Mouse (Mus musculus) embryonic stem cell, embryonic (primary cell): Measurements from ENCODE around the gene Cyp2d10.
"Not testable (repeated sequence)": the region's sequence is repeated elsewhere in the genome, so short reads cannot be mapped to it uniquely, and the experiment has no call there.

Experiments used
- CTCF ChIA-PET, 4 experiments: fragments of 300-600 bp in 2 of 4; fragments of 350-600 bp in 2 of 4; sonication (Branson Sonifier 250); formaldehyde crosslinking; loops; one replicate each; lab custom pipeline; 2022; ENCODE audit warnings: inconsistent platforms in 2 of 4; lab: Charles Lee
- POLR2A ChIA-PET, 4 experiments: fragments of 300-600 bp in 2 of 4; fragments of 350-600 bp in 2 of 4; sonication (Branson Sonifier 250); formaldehyde crosslinking; loops; one replicate each; lab custom pipeline; 2022; ENCODE audit warnings: antibody characterized with exemption in 4 of 4, inconsistent platforms in 1 of 4; lab: Charles Lee

Gene Cyp2d10

GRCm38 (mm10) chr15:82374437-82374836 is 32.6 kb downstream of the Cyp2d10 start:
- CTCF ChIA-PET: interaction anchor here in 2 of 4 experiments (0.7 to 1.2 kb wide), 2 partner anchors 43 to 431 kb away, joined by 3 to 6 read pairs; no protein-coding TSS in a partner anchor
- POLR2A ChIA-PET: interaction anchor here in 2 of 4 experiments (1.8 to 2.2 kb wide), 3 partner anchors 13 to 15 kb away, joined by 6 to 7 read pairs (median 7); no protein-coding TSS in a partner anchor

- ChIA-PET POLR2A (interaction anchor here in 3 of 4 experiments (1.5 to 2.2 kb wide), 5 partner anchors 11 to 18 kb away, joined by 4 to 7 read pairs (median 5); no protein-coding TSS in a partner anchor), CTCF (interaction anchor here in 1 of 4 experiments (1.7 kb wide), 1 partner anchor 11 kb away, joined by 6 read pairs; no protein-coding TSS in a partner anchor)
These were observed 34.0 kb downstream of the Cyp2d10 start for GRCm38 (mm10) chr15:82372991-82373390.

DNA sequence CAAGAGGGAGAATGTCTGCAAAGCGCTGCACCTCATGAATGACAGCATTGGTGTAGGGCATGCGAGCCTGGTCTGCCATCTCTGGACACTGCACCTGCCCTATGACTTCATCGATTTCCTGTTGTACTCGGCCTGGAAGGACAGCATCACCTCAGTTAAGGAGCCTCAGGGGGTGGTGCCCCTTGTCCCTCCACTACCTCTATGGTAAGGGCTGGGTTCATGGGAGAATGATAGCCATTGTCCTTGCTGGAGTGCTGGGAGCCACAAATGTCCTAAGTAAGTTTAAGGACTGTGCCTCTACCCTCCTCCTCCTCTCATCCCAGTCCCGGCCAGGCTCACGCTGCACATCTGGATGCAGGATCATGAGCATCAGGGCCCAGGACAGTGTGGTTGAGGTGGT is 34.5 kb downstream of the Cyp2d10 start:
- ChIA-PET CTCF (interaction anchor here in 1 of 4 experiments (1.7 kb wide), 1 partner anchor 11 kb away, joined by 6 read pairs; no protein-coding TSS in a partner anchor), POLR2A (interaction anchor here in 3 of 4 experiments (1.5 to 2.2 kb wide), 5 partner anchors 11 to 17 kb away, joined by 4 to 7 read pairs (median 5); no protein-coding TSS in a partner anchor)

DNA sequence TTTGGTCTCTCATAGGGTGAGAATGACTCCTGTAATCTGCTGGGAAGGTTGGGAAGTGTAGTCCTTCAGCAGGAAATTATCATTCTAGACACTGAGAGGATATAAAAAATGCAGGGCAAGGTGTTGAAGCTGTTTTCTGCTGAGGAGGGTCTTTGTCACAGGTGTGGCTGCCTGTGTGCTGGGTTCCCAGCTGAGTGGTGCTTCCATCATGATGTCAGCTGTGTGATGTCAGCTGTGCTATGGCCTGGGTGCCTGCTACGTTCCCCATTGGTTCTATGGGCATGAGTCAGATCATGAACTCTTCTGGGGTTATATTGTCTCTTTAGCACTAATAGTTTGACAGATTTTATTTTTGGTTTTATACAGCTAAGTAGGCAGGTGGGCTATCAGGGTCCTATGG is 38.1 kb downstream of the Cyp2d10 start:
- CTCF ChIA-PET: interaction anchor here in 1 of 4 experiments (0.6 kb wide), 1 partner anchor 727 kb away, joined by 9 read pairs; no protein-coding TSS in a partner anchor

GRCm38 (mm10) chr15:82368146-82368545 is 38.8 kb downstream of the Cyp2d10 start:
- ChIA-PET POLR2A (interaction anchor here in 2 of 4 experiments (0.5 to 1.2 kb wide), 5 partner anchors 8 to 352 kb away, joined by 3 to 6 read pairs (median 3); partner anchors contain the start of genes Naga (in 1 of the 2), Pheta2 (in 1 of the 2) and Smdt1 (in 1 of the 2)), CTCF (interaction anchor here in 1 of 4 experiments (0.6 kb wide), 1 partner anchor 728 kb away, joined by 9 read pairs; no protein-coding TSS in a partner anchor)

More for the DNA sequence above, 38.1 kb downstream of the Cyp2d10 start:
- POLR2A ChIA-PET: interaction anchor here in 2 of 4 experiments (0.5 to 1.2 kb wide), 6 partner anchors 9 to 1109 kb away, joined by 3 to 6 read pairs (median 3); partner anchors contain the start of genes Naga (in 1 of the 2), Pheta2 (in 1 of the 2) and Smdt1 (in 1 of the 2)

- CTCF ChIA-PET, POLR2A ChIA-PET: not testable (repeated sequence)
These were observed 42.4 kb downstream of the Cyp2d10 start for GRCm38 (mm10) chr15:82364561-82364960.

GRCm38 (mm10) chr15:82363801-82364200 is 43.2 kb downstream of the Cyp2d10 start:
- CTCF ChIA-PET: not testable (repeated sequence)

GRCm38 (mm10) chr15:82362234-82362633 is 44.8 kb downstream of the Cyp2d10 start:
- ChIA-PET CTCF (interaction anchor here in 1 of 4 experiments (1.0 to 1.3 kb wide), 2 partner anchors 10 to 737 kb away, joined by 3 to 6 read pairs; no protein-coding TSS in a partner anchor), POLR2A (interaction anchor here in 2 of 4 experiments (0.7 to 2.5 kb wide), 5 partner anchors 11 to 30 kb away, joined by 3 to 19 read pairs (median 11); partner anchors contain the start of genes Cyp2d22 (in 1 of the 2), Naga (in 1 of the 2), Pheta2 (in 1 of the 2) and Smdt1 (in 1 of the 2))

More at GRCm38 (mm10) chr15:82363801-82364200, 43.2 kb downstream of the Cyp2d10 start:
- POLR2A ChIA-PET: not testable (repeated sequence)

DNA sequence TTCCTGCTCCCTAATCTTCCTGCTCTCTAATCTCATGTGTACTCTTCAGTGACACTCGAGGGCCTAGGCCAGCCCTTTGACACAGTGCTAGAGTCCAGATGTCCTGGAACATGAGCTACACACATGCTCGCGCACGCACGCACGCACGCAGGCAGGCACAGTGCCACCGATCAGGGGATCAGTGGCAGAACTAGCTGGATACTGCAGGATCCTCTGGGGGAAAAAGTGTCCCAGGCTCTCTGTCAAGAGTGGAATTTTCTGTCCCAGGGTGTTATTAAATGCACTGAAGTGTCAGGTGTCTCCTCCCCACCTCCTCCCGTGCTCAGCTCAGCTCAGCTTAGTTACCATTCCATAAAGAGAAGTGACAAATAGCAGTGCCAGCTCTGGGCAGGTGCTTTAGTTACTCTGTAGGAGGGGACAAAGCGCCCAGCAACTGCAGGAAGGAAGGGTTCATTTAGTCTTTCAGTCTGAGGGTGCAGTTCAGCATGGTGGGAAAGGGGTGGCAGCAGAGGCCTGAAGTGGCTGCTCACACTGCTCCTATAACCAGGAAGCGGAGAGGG is 45.5 kb downstream of the Cyp2d10 start:
- CTCF ChIA-PET: interaction anchor here in 2 of 4 experiments (0.5 to 1.3 kb wide), 7 partner anchors 11 to 953 kb away, joined by 3 to 7 read pairs (median 3); no protein-coding TSS in a partner anchor
- POLR2A ChIA-PET: interaction anchor here in 3 of 4 experiments (0.5 to 2.5 kb wide), 21 partner anchors 9 to 788 kb away, joined by 3 to 19 read pairs (median 5); partner anchors contain the start of genes Naga (in 3 of the 3), Pheta2 (in 3 of the 3), Smdt1 (in 3 of the 3) and Cyp2d22 (in 1 of the 3)

DNA sequence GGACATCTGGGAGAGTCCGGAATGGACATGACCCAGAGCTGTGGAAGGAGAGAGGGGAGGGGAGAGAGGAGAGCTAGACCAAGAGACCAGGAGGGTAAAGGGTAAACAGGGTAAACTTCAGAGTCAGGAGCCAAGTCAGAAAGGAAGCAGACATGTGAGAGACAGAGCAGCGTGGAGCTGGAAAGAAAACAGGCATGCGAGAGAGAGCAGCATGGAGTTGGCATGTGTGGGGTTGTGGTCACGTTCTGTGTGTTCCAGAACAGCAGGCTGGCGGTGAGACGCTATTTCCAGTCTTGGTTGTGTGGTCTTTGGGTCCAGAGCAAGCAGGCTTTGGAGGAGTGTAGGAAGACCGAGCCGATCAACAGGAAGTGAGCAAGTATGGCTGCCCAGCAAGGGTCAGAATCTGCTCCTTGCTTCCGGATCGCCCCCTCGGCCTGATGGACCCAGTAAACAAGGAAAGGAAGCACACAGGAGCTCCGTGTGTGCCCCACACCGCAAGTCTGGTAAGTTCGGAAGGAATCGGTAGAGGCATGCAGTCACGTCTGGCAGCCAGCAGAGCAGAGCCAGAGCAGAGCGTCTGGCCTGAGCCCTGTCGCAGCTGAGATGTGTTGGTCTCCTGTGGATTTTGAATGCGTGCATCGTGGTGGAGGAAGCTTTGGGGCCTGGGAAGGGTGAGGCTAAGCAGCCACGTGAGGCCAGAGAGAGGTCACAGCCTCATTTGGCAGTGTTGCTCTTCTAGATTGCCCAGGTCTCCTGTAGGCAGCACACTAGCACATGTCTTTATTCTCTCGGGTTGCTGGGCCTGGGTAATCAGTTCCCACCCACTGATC is 48.3 kb downstream of the Cyp2d10 start:
- ChIA-PET CTCF (interaction anchor here in 2 of 4 experiments (0.6 to 1.0 kb wide), 3 partner anchors 18 to 98 kb away, joined by 3 to 7 read pairs (median 4); no protein-coding TSS in a partner anchor), POLR2A (interaction anchor here in 3 of 4 experiments (0.7 to 3.5 kb wide), 20 partner anchors 8 to 791 kb away, joined by 3 to 20 read pairs (median 4); partner anchors contain the start of genes Naga (in 2 of the 3), Pheta2 (in 2 of the 3), Smdt1 (in 2 of the 3) and Cyp2d22 (in 1 of the 3))

DNA sequence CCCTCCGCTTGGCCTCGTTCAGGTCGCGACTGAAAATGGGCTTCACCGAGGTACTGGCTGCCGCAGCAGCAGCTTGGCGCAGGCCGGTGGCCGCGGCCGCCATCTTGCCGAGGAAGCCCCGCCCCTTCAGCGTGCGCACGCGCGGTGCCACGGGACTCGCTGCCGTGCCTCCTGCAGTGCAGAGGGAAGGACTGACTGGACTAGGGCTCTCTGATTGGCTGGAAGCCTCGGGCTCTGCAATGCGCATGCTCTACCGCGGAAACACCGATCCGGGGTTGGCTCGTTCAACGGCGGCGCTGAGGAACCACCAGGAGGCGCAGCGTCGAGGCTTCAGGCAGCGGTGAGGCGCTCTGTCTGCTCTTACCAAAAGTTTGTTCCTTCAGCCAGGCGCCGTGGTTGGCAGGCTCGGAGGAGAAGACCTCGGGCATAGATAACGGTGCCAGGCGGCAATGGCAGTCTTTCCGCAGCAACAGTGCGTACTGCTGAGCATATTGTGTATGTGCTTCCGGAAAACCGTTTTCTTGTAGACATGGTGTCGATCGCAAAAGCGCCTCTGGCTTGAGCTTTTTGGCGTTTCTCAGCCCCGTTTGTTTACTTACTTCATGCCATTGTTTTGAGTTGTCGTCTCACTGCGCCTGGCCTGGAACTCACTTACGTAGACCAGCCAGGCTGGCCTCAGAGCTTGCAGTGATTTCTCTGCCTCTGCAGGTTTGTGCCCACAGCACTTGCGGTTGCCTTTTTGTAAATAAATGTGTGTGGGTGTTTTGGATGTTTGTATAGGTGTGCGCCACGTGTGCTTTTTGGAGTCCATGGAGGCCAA is 52.7 kb downstream of the Cyp2d10 start, which contains the start of gene Ndufa6:
Gene Ndufa6, minus strand, starts transcription at position 197 of the 820 bp plus-strand sequence.
- ChIA-PET CTCF (interaction anchor here (0.6 to 2.4 kb wide), 20 partner anchors 9 to 681 kb away, joined by 3 to 16 read pairs (median 4); partner anchors contain the start of genes Naga (in 2 of the 4), Pheta2 (in 2 of the 4), Smdt1 (in 2 of the 4) and Srebf2 (in 1 of the 4)), POLR2A (interaction anchor here in 3 of 4 experiments (0.5 to 3.9 kb wide), 40 partner anchors 8 to 1015 kb away, joined by 3 to 43 read pairs (median 4); partner anchors contain the start of genes Naga (in 3 of the 3), Pheta2 (in 3 of the 3), Smdt1 (in 3 of the 3) and Poldip3 (in 2 of the 3))

DNA sequence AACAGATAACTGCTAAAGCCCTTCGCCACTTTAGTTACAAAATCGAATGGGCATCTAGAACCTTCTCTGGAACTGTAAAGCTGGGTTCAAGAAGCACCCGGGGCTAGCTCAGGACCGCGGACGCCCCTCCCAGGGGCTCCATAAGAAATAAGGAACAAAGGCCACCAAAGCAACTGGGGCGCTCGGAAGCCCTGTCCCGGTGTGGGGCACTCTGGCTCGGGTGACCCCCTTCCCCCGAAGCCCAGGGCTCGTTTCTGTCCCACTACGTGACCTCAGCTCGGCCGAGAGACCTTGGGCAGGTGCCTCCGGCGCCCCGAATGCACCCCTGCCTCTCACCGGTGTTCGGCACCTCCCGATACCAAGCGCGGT is 53.3 kb downstream of the Cyp2d10 start:
- POLR2A ChIA-PET: interaction anchor here in 3 of 4 experiments (0.5 to 3.9 kb wide), 32 partner anchors 8 to 796 kb away, joined by 3 to 43 read pairs (median 4); partner anchors contain the start of genes Naga (in 2 of the 3), Pheta2 (in 2 of the 3), Poldip3 (in 2 of the 3) and Smdt1 (in 2 of the 3)
- CTCF ChIA-PET: interaction anchor here (0.6 to 2.4 kb wide), 18 partner anchors 8 to 682 kb away, joined by 3 to 16 read pairs (median 4); partner anchors contain the start of genes Naga (in 2 of the 4), Pheta2 (in 2 of the 4), Smdt1 (in 2 of the 4) and Tcf20 (in 1 of the 4)

DNA sequence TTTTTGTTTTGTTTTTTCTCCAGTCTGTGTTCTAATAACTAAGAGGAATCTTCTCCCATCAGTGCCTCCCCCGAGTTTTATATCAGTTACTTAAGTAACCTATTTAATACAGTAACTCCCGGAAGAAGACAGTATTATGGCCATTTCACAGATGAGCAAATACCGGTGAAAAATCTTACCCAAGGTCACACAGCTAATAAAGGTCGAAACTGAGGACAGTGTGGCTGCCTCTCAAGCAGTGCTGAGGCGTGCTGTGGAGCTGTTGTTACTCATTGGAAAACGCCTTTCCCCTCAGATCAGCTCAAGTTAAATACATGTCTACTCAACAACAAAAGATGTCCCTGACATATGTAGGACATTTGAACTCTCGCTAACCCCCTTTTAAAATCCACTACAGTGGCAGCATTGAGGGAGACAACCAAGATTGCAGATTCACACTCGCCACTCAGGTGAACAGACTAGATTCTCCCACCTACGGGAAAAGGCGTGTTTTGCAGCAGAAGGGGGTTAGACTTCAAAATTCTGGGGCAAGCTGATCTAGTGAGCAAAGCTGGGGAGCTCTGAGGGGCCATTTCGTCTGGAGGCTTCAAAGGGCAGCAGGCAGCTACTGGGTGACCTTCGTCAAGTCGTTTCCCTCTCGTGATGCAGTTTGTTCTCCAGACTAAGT is 53.8 kb downstream of the Cyp2d10 start:
- CTCF ChIA-PET: interaction anchor here in 3 of 4 experiments (0.6 to 2.4 kb wide), 16 partner anchors 8 to 682 kb away, joined by 3 to 16 read pairs (median 4); partner anchors contain the start of genes Naga (in 2 of the 3), Pheta2 (in 2 of the 3), Smdt1 (in 2 of the 3) and Wbp2nl (in 1 of the 3)
- POLR2A ChIA-PET: interaction anchor here in 3 of 4 experiments (0.6 to 3.9 kb wide), 28 partner anchors 7 to 797 kb away, joined by 3 to 43 read pairs (median 4); partner anchors contain the start of genes Naga (in 2 of the 3), Pheta2 (in 2 of the 3), Poldip3 (in 2 of the 3) and Smdt1 (in 2 of the 3)
